Mouse (Mus musculus) liver, adult 2 months (tissue): Measurements from ENCODE around the gene Rcn1.

Experiments used
- CTCF ChIP-seq: fragments of 200-500 bp; IDR thresholded peaks from 2 replicates; pipeline ENCODE4 v1.5.1; 2011; ENCODE audit warnings: low read depth, low read length, control low read depth
- POLR2A ChIP-seq: fragments of 200-500 bp; IDR thresholded peaks from 2 replicates; pipeline ENCODE4 v1.6.1; 2011; ENCODE audit warnings: low read length, control low read depth; ENCODE audit not compliant: insufficient read depth; ENCODE audit errors: extremely low read depth

DNA sequence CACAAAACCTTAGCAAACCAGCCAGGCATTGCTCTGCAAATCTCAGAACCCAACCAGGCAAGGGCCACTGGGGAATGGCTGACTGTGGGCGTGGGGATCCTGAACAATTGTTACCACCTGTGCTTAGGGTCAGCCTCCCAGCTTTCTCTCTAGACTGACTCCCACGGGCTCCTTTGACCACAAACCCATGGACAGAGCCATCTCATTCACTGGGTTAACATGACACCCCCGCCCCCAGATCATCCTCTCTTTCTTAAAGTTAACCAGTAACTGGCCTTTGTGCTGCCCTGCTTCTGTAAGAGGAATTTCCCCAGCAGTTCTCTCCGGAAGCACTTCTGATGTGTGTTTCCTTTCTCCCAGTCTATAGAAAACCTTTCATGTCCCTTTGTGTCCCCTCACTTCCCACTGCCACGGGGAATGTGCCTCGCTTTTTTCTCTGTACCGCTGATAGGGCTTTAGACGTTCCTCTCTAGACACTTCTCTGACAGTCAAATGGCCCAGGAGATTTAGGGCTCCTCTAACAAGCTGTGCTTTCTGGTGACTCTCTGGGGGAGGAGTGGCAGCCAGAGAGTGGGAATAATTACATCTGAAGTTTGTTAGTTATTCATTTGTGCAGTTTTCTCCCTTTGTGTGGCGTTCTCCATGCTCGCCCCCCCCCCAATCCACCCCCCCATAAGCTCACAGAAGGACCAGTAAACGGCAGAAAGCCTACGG is 62.6 kb downstream of the Rcn1 start:
- TF ChIP-seq POLR2A (no peak), CTCF (no peak)
